Mouse (Mus musculus) stomach, postnatal 0 days (tissue): ENCODE results near the gene Tspyl3. TPM values are rescaled to one million over a fixed set of nuclear protein-coding genes. Genes with fewer than 3 reads are reported as not detected.

ENCODE experiments used
- ATAC-seq: fragments of 200-750 bp; cut with Nextera tagmentation; 2 replicates; pipeline ENCODE4 v1.8.0; 2017; ENCODE audit not compliant: low FRiP score, low TSS enrichment
- DNase-seq: peaks from one replicate; pipeline ENCODE4 v3.0.0-alpha.2; 2016; ENCODE audit warnings: low spot score
- H3K27ac ChIP-seq: fragments of 300-500 bp; sonication (generic); replicated peaks from 2 replicates; pipeline ENCODE4 v1.5.1; 2014; ENCODE audit warnings: mild to moderate bottlenecking, control low read depth
- H3K27me3 ChIP-seq: fragments of 300-500 bp; sonication (generic); 2 replicates; pipeline ENCODE4 v1.6.1; 2014; ENCODE audit warnings: low read length; ENCODE audit not compliant: control insufficient read depth, insufficient read depth
- H3K36me3 ChIP-seq: fragments of 300-500 bp; sonication (generic); 2 replicates; pipeline ENCODE4 v1.6.1; 2014; ENCODE audit warnings: low read length, mixed read lengths; ENCODE audit not compliant: control insufficient read depth, insufficient read depth
- H3K4me1 ChIP-seq: fragments of 300-500 bp; sonication (generic); replicated peaks from 2 replicates; pipeline ENCODE4 v1.6.1; 2014; ENCODE audit warnings: antibody characterized with exemption; ENCODE audit not compliant: control insufficient read depth, insufficient read depth
- H3K4me2 ChIP-seq: fragments of 300-500 bp; sonication (generic); replicated peaks from 2 replicates; pipeline ENCODE4 v1.6.1; 2014; ENCODE audit warnings: low read depth, mild to moderate bottlenecking, control low read depth, moderate library complexity
- H3K4me3 ChIP-seq: fragments of 300-500 bp; sonication (generic); 2 replicates; pipeline ENCODE4 v1.5.1; 2014; ENCODE audit warnings: low read depth, low read length, control low read depth
- H3K9ac ChIP-seq: fragments of 300-500 bp; sonication (generic); 2 replicates; pipeline ENCODE4 v1.6.1; 2014; ENCODE audit warnings: mild to moderate bottlenecking, low read length, control low read depth, mixed read lengths
- H3K9me3 ChIP-seq: fragments of 300-500 bp; sonication (generic); 2 replicates; pipeline ENCODE4 v1.6.1; 2016; ENCODE audit warnings: low read length; ENCODE audit not compliant: control insufficient read depth
- CTCF ChIP-seq: IDR thresholded peaks from 2 replicates; pipeline ENCODE4 v1.5.1; 2016; ENCODE audit warnings: antibody characterized with exemption, low read depth, mild to moderate bottlenecking, moderate library complexity
- EP300 ChIP-seq: optimal IDR thresholded peaks from 2 replicates; pipeline ENCODE3; 2016; ENCODE audit warnings: antibody characterized with exemption
- WGBS: fragments of 180-500 bp; shearing (Covaris S2); extraction: QIAGEN DNeasy Blood & Tissue Kit; methylation state at CpG from one replicate; pipeline ENCODE4 v1.1.7; 2014; 5-methylcytosine and 5-hydroxymethylcytosine counted together
- polyA plus RNA-seq: library from polyadenylated mRNA; unstranded; fragments of >200 nt; fragmentation: Nextera tagmentation; extraction: Ambion mirVana; gene quantifications from 2 replicates; pipeline ENCODE4 v1.2.1, GENCODE M21; 2015

Gene Tspyl3
- polyA plus RNA-seq, 1 experiment from 2014 or later: 3.4 TPM

GRCm38 (mm10) chr2:153179126-153179860 lies 45.9 kb downstream of the Tspyl3 start:
- ATAC-seq (no peak), DNase-seq (no peak)
- H3K27me3 ChIP-seq: no peaks in the 10 kb centered on the region
- no peak overlapping the region for H3K27ac ChIP-seq
- no peak overlapping the region for H3K4me2 ChIP-seq
- 79% methylated on average over 10 of the region's 10 CpGs for WGBS
- no peaks in the 10 kb centered on the region for H3K4me1 ChIP-seq
- H3K4me3 ChIP-seq: no peak overlapping the region
- no peak overlapping the region for H3K9ac ChIP-seq
- peaks cover 10% of the 10 kb centered on the region for H3K36me3 ChIP-seq
- TF ChIP-seq CTCF (no peak), EP300 (no peak)
- H3K9me3 ChIP-seq: no peaks in the 10 kb centered on the region

- no peaks in the 10 kb centered on the region for H3K9me3 ChIP-seq
- 79% methylated on average over 3 of the region's 3 CpGs for WGBS
- H3K4me1 ChIP-seq: no peaks in the 10 kb centered on the region
- no peaks in the 10 kb centered on the region for H3K27me3 ChIP-seq
- H3K9ac ChIP-seq: no peak overlapping the region
- DNase-seq: peak; percentile 20
- ATAC-seq: peak; percentile 71; the same call in 1 of the 2 replicates
- TF ChIP-seq EP300 (no peak), CTCF (no peak)
- no peak overlapping the region for H3K27ac ChIP-seq
- H3K4me3 ChIP-seq: no peak overlapping the region
- H3K4me2 ChIP-seq: no peak overlapping the region
- peaks cover 3% of the 10 kb centered on the region; the same call in 1 of the 2 replicates for H3K36me3 ChIP-seq
These were observed 48.1 kb downstream of the Tspyl3 start for GRCm38 (mm10) chr2:153177188-153177587.

GRCm38 (mm10) chr2:153175995-153176570 lies 49.2 kb downstream of the Tspyl3 start:
- Histone ChIP-seq H3K9ac (no peak overlapping the region), H3K4me1 (no peaks in the 10 kb centered on the region), H3K4me2 (no peak overlapping the region), H3K36me3 (peaks cover 3% of the 10 kb centered on the region; the same call in 1 of the 2 replicates), H3K27me3 (no peaks in the 10 kb centered on the region), H3K27ac (peak overlapping the region; percentile 45; the same call in 1 of the 2 replicates), H3K9me3 (no peaks in the 10 kb centered on the region), H3K4me3 (no peak overlapping the region)
- peak; percentile 84 for ATAC-seq
- WGBS: 45% methylated on average over 8 of the region's 8 CpGs
- DNase-seq: peak; percentile 47
- no peak for TF ChIP-seq CTCF

Other genes with a start within 250 kb of the Tspyl3 start
- 66.0 and 66.8 TPM in 2 replicates for gene Pdrg1, start 210.0 kb downstream of the Tspyl3 start, polyA plus RNA-seq
- gene Xkr7, start 193.6 kb downstream of the Tspyl3 start, polyA plus RNA-seq: 0.04 TPM in 1 of 2 replicates, not detected in the other
- gene Ccm2l, start 159.5 kb downstream of the Tspyl3 start, polyA plus RNA-seq: 1.1 and 1.2 TPM in 2 replicates
- 3.2 and 3.6 TPM in 2 replicates for gene Hck, start 117.0 kb downstream of the Tspyl3 start, polyA plus RNA-seq
- 44.0 and 45.6 TPM in 2 replicates for gene Tm9sf4, start 64.1 kb downstream of the Tspyl3 start, polyA plus RNA-seq
- gene Plagl2, start 16.0 kb upstream of the Tspyl3 start, polyA plus RNA-seq: 6.9 and 7.7 TPM in 2 replicates
- gene Pofut1, start 16.1 kb upstream of the Tspyl3 start, polyA plus RNA-seq: 2.6 and 2.7 TPM in 2 replicates
- 3.1 and 3.2 TPM in 2 replicates for gene Kif3b, start 66.0 kb upstream of the Tspyl3 start, polyA plus RNA-seq
- 5.9 TPM in 2 replicates for gene Asxl1, start 120.4 kb upstream of the Tspyl3 start, polyA plus RNA-seq